Mouse (Mus musculus) WW6 (cell line): ENCODE measurements around the gene Sox5.

Experiments
- DNase-seq: peaks from one replicate; pipeline ENCODE4 v3.0.0-alpha.2; 2013; ENCODE audit warnings: low read depth, low spot score

Sox5 gene

DNA sequence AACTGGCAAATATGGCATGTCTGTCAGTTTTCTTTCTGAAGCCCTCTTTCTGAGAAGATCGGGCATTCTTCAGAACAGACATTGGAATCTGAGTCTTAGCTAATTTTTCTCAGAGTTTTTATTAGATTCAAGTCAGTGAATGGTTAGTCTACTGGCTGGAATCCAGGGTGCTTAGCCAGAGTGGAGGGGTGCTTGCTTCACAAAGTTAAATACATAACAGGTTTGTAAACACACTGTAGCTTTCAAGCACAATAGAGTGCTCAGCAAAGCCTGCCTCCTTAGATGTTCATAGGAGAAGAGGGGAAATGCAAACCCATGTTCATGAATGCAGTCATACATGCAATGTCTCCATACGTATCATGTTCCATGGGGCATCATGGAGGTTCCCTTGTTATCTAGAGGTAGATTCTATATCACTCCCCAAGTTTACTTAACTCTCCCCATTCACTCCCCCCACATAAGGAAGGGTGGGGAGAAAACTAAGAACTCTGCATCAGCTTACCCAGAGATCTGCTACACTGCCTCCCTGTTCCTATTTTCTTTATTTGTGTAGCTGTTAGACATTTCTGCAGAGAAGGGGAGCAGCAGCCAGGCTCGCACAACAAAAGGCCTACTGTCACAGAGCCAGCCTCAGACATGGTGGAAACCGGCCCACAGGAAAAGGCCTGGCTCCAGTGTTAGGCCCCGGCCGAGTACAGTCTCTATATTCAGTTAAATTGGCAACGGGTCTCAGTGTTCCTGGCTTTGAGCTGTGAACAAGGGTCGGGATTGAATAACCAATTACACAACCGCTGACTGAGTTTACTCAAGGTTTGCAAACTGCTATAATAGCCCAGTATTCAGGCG is 725.3 kb downstream of the Sox5 start:
- no peak for DNase-seq

DNA sequence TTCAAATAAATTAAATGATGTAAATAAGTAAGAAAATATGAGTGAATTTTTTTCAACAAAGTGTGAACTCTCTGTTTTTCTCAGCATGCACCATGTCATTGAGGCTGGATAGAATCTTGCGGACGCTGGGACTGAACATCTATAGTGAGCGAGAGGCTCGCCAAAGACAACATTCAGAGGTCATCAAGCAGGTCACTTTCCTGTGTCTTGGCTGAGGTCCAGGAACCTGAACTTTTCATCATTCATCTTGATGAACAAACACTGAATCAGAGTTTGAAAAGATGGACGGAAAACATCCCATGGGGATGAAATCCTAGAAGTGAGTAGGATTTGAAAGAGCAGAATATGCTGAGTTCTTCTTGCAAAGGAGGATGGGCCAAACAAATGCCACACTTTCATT is 729.3 kb downstream of the Sox5 start:
- DNase-seq, result no peak

DNA sequence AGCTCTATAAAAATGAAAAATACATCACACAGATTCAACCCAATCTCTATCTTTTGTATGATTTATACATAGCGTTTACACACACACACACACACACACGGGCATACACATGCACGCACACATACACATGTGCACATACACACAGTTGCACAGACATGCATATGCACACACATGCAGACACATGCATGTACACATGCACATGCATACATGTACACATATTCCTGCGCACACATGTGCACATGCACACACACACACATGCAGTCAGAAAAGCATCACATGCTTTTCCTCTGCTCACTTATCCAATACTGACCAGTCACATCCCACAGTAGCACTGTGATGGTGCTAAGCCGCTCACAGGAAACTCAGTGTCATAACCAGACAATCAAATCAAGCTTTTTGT is 730.5 kb downstream of the Sox5 start:
- no peak for DNase-seq

DNA sequence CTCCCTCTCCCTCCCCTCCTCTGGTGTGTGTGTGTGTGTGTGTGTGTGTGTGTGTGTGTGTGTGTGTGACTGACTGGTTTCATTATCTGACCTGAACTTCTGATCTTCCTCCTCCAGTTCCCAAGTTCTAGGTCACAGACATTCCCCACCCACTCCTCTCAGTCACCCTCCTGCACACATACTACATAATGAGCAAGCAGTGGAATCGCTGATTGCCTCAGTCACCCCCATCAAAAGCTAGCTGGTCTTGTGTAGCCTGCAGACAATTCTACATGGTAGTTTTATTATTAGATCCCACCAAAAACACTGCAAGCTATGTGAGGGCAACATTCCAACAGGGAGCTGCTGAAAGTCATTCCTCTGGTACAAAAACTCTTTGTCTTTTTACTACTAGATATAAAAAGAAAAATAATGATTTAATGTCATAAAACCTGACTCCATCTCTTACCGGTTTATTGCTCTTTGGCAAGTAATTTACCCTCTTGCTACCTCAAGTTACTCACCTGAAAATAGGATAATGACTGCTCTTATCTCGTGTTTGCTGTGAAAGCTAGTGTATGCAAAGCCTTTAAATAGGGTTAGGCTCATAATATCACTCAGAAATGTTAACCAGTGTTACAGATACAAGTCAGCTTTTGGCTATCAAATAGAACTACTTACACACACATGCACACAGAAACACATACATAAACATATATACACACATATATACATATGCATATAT is 733.4 kb downstream of the Sox5 start:
- DNase-seq, result no peak

DNA sequence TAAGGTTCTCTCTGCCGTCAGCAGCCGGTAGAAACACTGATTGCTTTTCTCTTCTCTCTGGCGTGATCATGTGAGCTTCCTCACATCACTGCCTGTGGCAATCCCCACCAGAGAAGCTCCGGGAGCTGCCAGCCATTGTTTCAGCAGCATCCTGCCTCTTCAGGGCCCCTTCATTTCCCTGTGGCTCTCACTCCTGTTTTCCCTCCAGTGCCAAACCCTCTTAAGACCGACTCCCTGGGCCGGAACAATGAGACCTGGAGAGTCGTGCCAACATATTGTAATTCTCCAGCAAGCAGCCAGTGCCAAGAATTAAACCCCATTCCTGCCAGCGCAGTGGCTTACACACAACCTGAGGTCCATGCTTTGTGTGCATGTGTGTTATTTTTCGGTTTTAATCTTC is 736.3 kb downstream of the Sox5 start:
- no peak for DNase-seq

DNA sequence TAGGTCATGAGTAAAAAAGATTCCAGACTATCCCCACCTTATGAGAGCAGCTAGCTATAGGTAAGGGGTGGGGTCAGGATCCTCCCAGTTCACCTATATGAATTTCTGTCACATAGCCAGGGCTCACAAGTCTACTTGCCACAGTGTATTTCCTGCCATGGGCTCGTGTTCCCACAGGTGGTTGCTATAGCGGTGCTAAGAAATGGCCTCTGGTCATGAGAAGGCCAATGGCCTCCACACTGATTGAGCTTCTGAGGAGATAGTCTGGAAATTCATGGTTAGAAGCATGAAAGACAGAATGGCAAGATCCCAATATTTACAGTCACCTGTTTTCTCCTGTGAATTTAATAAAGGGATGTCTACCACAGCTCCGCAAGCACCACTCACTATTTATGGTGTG is 737.4 kb downstream of the Sox5 start:
- DNase-seq, result no peak

DNA sequence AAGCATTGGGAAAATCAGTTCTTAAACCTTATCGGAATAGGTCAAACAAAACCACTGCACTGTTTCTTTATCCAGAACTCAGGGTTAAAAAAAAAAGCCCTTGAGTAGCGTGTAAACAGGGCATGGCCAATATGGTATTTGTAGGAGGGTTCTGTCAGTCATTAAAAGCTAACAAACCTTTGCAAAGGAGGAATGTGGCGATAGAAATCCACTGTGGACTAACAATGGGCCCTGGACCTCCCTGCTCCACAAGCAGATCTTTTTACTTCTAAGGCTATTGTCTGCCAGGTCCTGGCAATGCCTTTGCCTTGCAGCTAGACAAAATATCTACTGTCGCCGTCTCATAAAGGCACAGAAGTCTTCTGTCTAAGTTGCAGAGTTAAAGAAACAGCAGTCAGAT is 738.8 kb downstream of the Sox5 start:
- no peak for DNase-seq

DNA sequence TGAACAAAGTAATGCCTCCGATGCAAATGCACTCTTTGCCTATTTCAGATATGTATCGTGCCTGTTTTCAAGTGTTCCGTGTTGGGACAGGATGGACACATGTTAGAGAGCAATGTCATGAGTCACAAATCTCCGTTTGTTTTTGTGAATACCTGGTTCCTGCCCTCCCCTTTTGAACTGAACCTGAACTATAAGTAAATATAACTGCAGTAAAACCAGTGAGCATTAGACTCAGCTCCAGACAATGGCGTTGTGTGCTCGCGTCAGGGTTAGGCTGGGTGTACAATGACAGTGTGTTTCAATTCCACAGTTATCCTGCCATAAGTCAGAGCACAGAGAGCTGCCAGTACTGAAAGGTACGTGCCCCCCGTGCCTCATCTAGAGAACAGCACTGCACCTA is 739.8 kb downstream of the Sox5 start:
- DNase-seq, result no peak

DNA sequence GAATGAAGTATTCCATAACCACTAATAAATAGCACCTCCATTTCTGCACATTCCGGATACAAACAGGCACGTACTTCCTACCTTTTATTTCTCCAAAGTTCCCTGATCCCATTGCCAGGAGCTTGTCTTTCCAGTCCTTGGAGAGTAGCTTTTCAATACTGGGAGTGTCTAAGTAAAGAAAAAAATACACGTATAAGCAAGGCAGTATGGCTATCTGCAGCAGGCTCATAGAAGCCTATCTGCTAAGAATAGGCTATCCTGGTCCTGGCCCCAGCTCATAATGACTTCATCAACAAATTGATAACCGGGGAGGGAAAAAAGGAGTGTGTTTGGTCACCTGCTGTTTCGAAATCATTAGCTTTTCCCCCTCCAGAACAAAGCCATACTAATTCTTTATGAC is 740.6 kb downstream of the Sox5 start:
- DNase-seq, result no peak

DNA sequence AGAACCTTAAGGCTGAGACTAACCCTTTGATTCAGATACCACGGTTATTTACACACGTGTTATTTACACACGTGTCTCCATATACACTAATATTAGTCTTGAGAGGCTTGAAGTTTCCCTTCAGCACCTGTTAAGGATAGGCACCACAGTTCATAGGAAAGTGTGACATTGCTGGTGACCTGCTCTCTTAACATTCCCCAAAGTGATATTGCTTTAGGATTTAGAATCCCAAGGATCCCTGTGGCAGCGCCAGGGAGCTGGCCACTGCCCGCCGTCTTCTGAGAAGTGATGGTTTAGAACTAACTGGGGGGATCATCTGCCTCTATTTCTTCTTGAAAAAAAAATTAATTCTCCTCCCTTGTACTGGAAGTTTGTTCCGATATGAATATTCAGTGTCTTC is 741.4 kb downstream of the Sox5 start:
- DNase-seq, result no peak

DNA sequence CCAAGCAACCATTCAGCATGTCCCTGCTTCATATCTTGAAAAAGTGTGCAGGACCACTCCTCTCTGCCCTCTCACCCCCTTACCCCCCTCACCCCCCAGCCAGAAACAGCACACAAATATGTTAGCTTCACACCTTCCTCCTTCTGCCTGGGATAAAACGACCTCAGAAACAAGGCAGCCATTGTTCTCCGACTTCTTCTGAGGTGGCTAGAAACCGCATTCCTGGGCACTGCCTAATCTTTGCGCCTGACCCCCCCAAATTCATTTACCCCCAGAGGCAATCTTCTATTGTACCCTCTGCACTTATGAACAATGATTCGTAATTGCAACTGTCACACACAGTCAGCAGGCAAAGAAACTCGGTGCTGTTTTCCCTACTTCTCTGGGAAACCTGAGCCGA is 742.6 kb downstream of the Sox5 start:
- DNase-seq, result no peak

DNA sequence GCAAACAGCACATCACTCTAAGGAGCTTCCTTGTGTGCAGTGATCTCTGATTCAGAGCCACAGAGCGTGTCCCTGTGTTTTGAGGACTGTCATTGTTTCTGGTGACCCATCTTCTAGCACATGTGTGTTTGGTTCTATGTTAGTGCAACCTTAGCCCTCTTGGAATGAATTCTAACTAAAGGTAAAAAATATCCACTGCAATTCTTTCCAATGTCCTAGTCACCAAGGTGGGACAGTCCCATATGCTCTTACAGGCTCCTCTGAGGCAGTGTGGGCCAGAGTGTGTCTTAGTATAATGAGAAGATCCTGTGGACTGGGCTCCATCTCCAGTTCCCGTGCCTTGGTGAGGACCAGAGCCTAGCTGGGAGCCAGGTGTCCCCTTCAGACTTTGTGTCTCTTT is 748.6 kb downstream of the Sox5 start:
- no peak for DNase-seq

DNA sequence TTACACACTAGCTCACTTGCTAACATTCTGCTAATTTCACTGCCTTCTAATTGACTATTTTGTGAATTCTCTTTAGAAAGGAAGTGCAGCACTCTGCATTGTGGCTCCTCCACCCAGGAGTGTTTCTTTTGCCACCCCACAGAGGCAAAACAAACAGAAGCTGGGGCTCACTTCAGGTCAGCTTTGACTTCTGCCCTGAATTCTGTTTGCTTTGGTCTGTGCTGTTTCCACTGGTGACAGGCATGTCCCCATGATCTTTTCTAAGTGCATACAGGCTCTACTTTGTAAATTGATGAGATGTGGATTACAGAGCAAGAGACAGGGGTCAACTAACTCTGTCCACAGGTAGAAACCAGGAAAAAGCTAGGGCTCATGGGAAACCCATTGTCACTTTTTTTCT is 764.8 kb downstream of the Sox5 start:
- DNase-seq, result no peak

DNA sequence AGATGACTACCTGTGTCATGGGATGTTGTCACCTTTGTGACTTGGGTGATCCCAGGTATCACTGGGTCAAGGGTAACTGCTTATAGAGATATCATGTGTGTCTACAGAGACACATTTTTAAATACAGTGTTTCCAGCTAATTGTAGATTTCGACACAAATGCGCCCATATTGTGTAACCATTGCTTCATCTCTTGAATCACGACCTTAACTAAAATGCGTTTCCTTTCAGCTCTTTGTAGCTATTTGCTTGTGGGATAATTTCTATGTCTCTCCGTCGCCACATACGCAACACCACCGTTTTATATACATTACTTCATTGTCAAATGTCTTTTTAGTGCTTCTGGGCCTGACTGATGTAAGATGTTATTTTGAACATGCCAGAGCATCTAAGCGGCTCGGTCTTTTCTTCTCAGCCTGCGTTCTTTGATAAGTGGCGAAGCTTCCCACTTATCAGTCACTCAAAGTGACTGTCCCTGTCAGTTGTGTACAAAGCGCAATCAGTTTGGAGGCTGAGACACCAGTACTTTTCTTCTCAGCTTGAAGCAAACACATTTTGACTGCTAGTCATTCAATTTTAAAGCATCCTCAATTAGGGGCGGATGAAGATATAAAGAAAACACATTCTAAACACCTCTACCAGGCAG is 769.8 kb downstream of the Sox5 start:
- no peak for DNase-seq

DNA sequence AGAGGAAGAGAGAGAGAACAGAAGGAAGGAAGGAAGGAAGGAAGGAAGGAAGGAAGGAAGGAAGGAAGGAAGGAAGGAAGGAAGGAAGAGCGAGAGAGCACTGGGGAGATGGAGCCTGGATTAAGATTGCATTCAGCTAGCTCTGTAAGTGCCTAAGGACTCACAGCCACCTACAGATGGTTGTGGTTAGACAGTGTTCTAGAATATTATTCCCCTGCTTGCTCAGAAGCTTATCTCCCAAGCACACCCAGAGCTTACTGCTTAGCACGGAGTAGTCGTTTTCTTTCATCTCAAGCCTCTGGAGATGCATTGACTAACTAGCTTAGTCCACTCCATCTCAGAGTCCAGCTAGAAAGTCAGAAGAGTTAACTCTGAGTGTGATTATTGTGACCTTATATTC is 770.8 kb downstream of the Sox5 start:
- no peak for DNase-seq

DNA sequence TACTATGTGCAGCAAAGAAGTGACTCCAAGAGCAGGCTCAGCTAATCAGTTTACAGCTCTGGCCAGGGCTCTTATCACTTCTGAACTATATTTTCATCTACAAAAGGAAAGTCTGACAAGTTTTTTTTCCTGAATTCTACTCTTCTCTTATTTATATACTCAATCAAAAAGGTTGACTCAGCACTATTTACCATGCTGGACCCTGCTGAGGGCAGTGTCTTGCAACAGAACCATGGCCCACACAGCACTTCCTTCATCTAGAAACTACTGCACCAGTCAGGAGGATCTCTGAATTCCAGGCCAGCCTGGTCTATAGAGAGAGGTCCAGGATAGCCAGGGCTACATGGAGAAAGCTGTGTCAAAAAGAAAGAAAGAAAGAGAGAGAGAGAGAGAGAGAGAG is 771.5 kb downstream of the Sox5 start:
- no peak for DNase-seq

DNA sequence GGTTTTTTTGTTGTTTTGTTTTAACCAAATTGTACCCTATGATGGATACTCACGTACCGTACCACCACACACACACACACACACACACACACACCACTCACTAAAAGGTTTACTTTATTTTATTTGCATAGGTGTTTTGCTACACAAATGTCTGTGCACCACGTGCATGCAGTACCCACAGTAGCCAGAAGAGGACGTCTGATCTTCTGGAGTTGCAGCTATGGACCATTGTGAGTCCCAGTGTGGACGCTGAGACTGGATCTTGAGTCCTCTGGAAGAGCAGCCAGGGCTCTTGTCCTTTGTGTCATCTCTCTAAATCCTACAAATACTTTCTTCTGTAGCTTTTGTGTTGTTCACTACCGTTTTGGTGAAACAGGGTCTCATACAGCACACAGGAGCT is 776.6 kb downstream of the Sox5 start:
- no peak for DNase-seq

DNA sequence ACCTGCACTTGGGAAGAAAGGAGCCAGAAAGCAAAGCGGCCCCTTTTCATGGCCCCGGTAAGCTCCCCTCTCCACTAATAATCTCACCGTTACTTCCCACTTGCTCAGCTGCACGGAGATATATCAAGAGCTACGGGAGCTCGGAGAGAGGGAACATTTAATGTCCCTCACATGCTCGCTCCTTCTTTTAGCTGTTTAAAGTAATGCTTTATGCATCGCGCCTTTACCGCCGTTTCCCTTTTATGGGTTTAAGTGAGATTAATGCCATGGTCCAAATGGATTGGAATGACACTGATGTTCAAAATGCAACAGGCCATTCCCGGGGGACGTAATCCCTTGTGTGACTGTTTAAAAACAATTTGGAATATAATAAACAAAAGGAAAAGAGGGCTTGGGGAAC is 783.6 kb downstream of the Sox5 start:
- DNase-seq, result no peak

DNA sequence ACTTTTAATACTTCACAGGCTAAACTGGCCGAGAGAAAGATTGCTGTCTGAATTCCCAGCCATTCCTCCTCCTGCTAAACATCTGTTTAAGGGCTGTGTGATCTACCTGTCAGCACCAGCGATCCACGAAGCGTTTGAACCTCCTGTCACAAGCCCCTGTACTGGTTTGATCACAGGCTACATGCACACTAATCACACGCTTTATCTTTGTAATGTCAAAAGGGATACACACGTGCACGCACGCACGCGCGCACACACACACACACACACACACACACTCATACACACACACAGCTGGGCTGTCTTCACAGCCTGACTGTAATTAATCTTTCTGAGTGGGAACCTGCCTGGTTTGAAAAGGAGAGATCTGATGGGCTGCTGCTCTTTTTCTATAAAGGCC is 784.2 kb downstream of the Sox5 start:
- no peak for DNase-seq

DNA sequence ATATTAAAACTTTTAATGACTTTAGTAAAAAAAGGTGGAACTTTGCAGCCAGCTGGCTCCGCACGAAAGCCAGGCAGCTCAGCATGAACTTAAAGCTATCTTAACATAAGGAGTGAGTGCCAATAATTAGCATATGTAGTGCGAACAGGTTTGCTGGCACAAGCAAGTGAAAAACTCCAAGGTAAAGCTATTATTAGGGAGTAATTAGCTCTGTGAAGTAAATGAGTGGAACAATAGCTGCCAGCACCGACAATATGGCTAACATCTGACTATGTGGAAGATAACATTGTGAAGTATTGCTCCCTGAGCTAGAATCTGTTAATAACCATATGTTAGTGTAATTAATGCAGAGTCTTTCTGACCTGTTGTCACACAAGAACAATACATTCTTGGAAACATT is 786.7 kb downstream of the Sox5 start:
- no peak for DNase-seq

DNA sequence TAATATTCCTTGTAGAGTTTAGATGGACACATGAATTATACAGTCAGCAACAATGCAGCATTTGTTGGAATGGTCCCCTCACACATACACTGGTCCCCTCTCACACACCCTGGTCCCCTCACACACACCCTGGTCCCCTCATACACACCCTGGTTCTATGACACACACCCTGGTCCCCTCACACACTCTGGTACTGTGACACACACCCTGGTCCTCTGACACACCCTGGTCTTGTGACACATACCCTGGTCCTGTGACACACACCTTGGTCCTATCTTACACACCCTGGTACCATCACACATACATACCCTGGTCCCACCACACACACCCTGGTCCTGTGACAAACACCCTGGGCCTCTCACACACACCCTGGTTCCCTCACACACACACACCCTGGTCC is 794.2 kb downstream of the Sox5 start:
- no peak for DNase-seq

DNA sequence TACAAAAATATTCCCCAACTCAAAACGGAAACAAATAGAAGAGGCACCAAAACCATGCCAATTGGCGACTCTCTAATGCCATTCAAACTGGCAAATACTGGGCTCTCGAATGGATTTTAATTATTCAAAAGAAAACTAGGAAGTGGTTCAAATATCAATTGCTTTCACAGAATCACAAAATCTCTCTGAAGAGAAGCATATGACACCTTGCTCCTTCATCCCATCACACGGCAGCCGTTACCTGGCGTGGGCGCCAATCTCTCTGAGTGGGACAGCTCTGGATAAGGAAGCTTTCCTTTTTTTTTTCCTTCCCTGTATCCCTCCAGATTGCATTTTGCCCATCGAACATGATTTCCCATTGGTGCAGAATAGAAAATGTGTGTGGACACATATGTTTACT is 801.6 kb downstream of the Sox5 start:
- DNase-seq, result no peak
